Mouse (Mus musculus) kidney, postnatal 0 days (tissue): ENCODE data around the gene Gigyf2. TPM values are rescaled to one million over a fixed set of nuclear protein-coding genes. Genes with fewer than 3 reads are reported as not detected.

Experiments used
- ATAC-seq: fragments of 200-750 bp; cut with Nextera tagmentation; replicated peaks from 2 replicates; pipeline ENCODE4 v1.8.0; 2017; ENCODE audit warnings: low read depth, moderate number of reproducible peaks, moderate TSS enrichment, moderate library complexity; ENCODE audit not compliant: low FRiP score
- DNase-seq: peaks from one replicate; pipeline ENCODE4 v3.0.0-alpha.2; 2016; ENCODE audit warnings: low spot score
- H3K27ac ChIP-seq: fragments of 300-500 bp; sonication (generic); 2 replicates; pipeline ENCODE4 v1.5.1; 2014; ENCODE audit warnings: mild to moderate bottlenecking
- H3K27me3 ChIP-seq: fragments of 300-500 bp; sonication (generic); 2 replicates; pipeline ENCODE4 v1.6.1; 2014; ENCODE audit warnings: low read length, mixed read lengths; ENCODE audit not compliant: insufficient read depth
- H3K36me3 ChIP-seq: fragments of 300-500 bp; sonication (generic); 2 replicates; pipeline ENCODE4 v1.6.1; 2014; ENCODE audit warnings: low read length, mixed read lengths; ENCODE audit not compliant: insufficient read depth
- H3K4me1 ChIP-seq: fragments of 300-500 bp; sonication (generic); replicated peaks from 2 replicates; pipeline ENCODE4 v1.6.1; 2014; ENCODE audit warnings: antibody characterized with exemption, low read length, mixed read lengths; ENCODE audit not compliant: insufficient read depth
- H3K4me2 ChIP-seq: fragments of 300-500 bp; sonication (generic); 2 replicates; pipeline ENCODE4 v1.6.1; 2014; ENCODE audit warnings: mild to moderate bottlenecking, low read length, moderate library complexity, mixed read lengths
- H3K4me3 ChIP-seq: fragments of 300-500 bp; sonication (generic); replicated peaks from 2 replicates; pipeline ENCODE4 v1.5.1; 2014; ENCODE audit warnings: low read depth, low read length
- H3K9ac ChIP-seq: fragments of 300-500 bp; sonication (generic); 2 replicates; pipeline ENCODE4 v1.6.1; 2014; ENCODE audit warnings: low read depth, low read length
- H3K9me3 ChIP-seq: fragments of 300-500 bp; sonication (generic); replicated peaks from 2 replicates; pipeline ENCODE4 v1.6.1; 2016; ENCODE audit warnings: low read length, inconsistent platforms, mixed read lengths
- CTCF ChIP-seq: IDR thresholded peaks from 2 replicates; pipeline ENCODE4 v1.5.1; 2016; ENCODE audit warnings: antibody characterized with exemption, low read depth, mild to moderate bottlenecking, moderate library complexity
- WGBS: fragments of 180-500 bp; shearing (Covaris S2); extraction: QIAGEN DNeasy Blood & Tissue Kit; methylation state at CpG from one replicate; pipeline ENCODE4 v1.1.7; 2014; 5-methylcytosine and 5-hydroxymethylcytosine counted together
- polyA plus RNA-seq: library from polyadenylated mRNA; unstranded; fragments of >200 nt; fragmentation: Nextera tagmentation; extraction: Ambion mirVana; gene quantifications from 2 replicates; pipeline ENCODE4 v1.2.1, GENCODE M21; 2015

The Gigyf2 gene
- polyA plus RNA-seq, 1 experiment from 2014 or later, result 44.1 TPM

DNA sequence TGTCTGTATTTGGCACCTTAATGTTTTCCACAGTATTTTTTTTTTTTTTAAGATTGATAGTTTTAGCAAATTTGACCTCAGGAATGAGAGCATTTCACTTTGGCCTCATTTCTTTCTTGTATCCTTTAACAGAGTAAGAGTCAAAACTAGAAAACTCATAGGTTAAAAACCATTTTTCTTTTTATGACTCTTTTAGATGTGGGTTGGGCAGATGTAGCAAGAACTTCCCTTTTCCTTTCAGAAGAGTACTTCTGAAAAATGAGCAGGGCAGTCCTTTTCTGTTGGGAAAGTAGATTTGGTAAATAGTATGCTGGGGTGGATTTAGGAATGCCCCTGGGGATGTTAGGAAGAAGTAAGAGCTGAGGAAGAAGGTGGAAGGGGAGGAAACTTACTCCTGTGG is 79.2 kb downstream of the Gigyf2 start:
- Histone ChIP-seq H3K4me1 (no peaks in the 10 kb centered on the region), H3K4me3 (no peak overlapping the region), H3K4me2 (no peak overlapping the region), H3K36me3 (peaks cover 41% of the 10 kb centered on the region), H3K9me3 (no peaks in the 10 kb centered on the region), H3K27ac (no peak overlapping the region), H3K27me3 (no peaks in the 10 kb centered on the region), H3K9ac (no peak overlapping the region)
- no peak for TF ChIP-seq CTCF
- ATAC-seq (no peak), DNase-seq (no peak)

DNA sequence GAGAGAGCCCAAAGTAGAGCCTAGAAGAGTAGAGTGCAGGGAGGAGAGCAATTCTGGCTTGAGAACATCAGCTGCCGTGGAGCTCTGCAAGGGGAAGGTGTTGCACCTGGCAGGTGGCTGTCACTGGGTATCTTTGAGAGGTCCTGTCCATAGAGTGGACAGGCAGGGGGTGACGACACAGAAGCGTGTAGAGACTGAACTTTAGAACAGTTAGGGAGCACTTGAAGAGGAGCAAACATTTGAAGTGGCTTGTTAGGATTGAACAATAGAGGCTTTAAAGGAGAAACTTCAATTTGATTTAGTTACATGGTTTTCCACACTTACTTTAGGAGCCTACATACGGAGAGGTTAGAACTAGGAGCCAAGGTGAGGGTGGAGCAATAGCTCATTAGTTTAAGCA is 82.6 kb downstream of the Gigyf2 start:
- DNase-seq, result no peak
- Histone ChIP-seq H3K4me3 (no peak overlapping the region), H3K4me2 (no peak overlapping the region), H3K9me3 (no peaks in the 10 kb centered on the region), H3K27me3 (no peaks in the 10 kb centered on the region), H3K9ac (no peak overlapping the region), H3K4me1 (no peaks in the 10 kb centered on the region), H3K27ac (no peak overlapping the region), H3K36me3 (peaks cover 47% of the 10 kb centered on the region)
- no peak for TF ChIP-seq CTCF
- WGBS, result 90% methylated on average over 4 of the region's 4 CpGs
- no peak for ATAC-seq

DNA sequence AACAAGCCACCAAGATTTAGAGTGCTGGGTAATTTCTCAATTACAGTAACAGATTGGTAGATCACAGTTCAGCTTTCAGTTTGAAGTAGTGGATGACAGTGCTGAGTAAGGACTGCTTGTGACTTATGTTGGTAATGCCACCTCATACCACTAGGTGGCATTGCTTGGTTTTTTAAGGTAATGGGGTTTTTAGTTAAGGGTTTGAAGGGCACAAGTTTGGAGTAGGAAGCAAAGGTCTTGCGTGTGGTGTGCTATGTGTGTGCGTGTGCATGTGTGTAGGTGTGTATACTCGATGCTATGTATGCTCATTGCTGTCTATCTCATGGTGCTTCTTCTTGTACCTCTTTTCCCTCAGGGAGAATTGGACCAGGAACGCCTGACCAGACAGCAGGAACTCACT is 91.9 kb downstream of the Gigyf2 start:
- peak; percentile 72 for TF ChIP-seq CTCF
- Histone ChIP-seq H3K4me3 (no peak overlapping the region), H3K9ac (no peak overlapping the region), H3K4me1 (no peaks in the 10 kb centered on the region), H3K4me2 (no peak overlapping the region), H3K9me3 (no peaks in the 10 kb centered on the region), H3K36me3 (peaks cover 36% of the 10 kb centered on the region), H3K27ac (no peak overlapping the region), H3K27me3 (no peaks in the 10 kb centered on the region)
- DNase-seq (peak; percentile 70), ATAC-seq (no peak)
- 91% methylated on average over 4 of the region's 4 CpGs for WGBS

DNA sequence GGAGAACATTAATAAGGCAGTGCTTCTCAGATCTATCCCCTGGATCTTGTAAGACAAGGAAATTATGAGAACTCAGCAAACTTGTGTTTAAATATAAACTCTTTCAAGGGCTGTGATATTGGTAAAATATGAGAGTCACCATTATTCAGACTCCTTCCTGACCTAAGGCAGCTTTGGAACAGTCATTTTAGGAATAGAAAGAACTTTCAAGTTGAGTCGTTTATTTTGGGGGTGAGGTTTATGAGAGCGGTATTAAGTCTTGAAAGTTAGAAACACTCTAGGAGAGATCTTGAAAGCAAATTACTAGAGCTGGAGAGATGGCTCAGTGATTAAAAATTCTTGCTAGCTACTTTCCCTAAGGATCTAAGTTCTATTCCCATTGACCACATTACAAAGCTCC is 108.3 kb downstream of the Gigyf2 start:
- Histone ChIP-seq H3K9me3 (no peaks in the 10 kb centered on the region), H3K4me3 (no peak overlapping the region), H3K27me3 (no peaks in the 10 kb centered on the region), H3K4me1 (no peaks in the 10 kb centered on the region), H3K4me2 (no peak overlapping the region), H3K36me3 (peaks cover 46% of the 10 kb centered on the region), H3K9ac (no peak overlapping the region), H3K27ac (no peak overlapping the region)
- TF ChIP-seq CTCF, result no peak
- ATAC-seq, result no peak
- DNase-seq, result no peak
- 97% methylated on average over 2 of the region's 2 CpGs for WGBS

DNA sequence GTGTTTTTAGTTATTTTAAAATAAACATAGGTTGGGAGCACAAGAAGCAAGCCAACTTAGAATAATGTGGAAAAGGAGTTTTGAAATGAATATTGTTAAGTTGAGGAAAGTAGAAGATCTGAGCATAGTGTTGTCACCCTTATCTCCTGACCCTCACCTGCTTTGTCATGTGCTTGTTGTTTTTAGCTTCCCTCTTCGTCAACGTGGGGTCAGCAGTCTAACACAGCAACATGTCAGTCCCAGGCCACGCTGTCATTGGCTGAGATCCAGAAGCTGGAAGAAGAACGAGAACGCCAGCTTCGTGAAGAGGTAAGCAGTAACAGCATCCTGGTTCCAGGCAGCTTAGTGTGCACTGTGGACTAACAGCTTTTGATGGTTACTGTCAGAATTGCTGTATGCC is 109.8 kb downstream of the Gigyf2 start:
- Histone ChIP-seq H3K9ac (no peak overlapping the region), H3K27me3 (no peaks in the 10 kb centered on the region), H3K4me3 (no peak overlapping the region), H3K9me3 (no peaks in the 10 kb centered on the region), H3K4me1 (no peaks in the 10 kb centered on the region), H3K27ac (no peak overlapping the region), H3K36me3 (peaks cover 49% of the 10 kb centered on the region), H3K4me2 (no peak overlapping the region)
- ATAC-seq, result no peak
- WGBS, result 68% methylated on average over 6 of the region's 6 CpGs
- no peak for DNase-seq
- no peak for TF ChIP-seq CTCF

DNA sequence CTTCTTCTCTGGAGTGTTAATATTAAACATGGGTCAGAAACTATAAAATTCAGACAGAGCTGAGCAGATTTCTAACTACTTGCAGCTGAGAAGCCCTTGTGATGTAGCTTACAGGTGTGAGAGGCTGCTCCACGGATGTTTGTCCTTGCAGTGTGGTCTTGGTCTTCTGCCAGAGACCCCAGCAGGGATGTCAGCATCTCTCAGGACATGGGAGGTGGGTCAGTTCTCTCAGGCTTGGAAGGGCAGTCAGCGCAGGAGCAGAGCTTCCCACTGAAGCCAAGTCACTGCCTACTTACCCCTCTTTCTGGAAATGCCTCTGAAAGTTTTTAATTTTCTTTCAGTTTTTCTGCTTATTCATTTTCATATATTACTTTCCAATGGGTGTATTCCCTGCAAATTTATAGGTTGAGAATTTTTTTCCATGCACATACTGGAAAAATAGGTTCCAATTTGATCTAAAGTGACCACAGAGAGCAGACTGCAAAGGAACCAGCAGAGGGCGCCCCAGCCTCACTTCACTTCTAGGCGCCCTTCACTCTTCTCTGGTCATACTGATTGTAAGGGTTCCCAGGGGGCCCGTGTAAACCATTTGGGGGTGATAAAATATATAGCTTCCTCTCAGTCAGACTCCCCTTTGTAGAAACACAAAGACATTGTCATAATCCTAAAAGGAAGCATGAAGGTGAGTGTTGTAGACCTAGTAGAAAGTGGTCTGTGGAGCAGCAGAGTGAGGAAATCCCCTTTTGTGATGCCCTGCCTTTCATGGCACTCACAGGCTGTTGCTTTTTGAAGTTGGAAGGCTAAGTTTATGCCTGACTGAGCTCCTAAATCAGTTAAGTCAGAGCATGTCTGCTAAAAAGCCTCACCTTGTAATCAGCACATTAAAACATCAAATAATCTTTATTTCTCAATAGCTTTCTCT is 120.6 kb downstream of the Gigyf2 start:
- 35% methylated on average over 5 of the region's 5 CpGs for WGBS
- Histone ChIP-seq H3K27ac (no peak overlapping the region), H3K4me3 (no peak overlapping the region), H3K4me2 (no peak overlapping the region), H3K36me3 (peaks cover 50% of the 10 kb centered on the region), H3K9me3 (no peaks in the 10 kb centered on the region), H3K27me3 (no peaks in the 10 kb centered on the region), H3K4me1 (no peaks in the 10 kb centered on the region), H3K9ac (no peak overlapping the region)
- TF ChIP-seq CTCF, result peak; percentile 78
- DNase-seq (peak; percentile 82), ATAC-seq (peak; percentile 69; the same call in 1 of the 2 replicates)
